Mouse (Mus musculus) right cerebral cortex, adult 18-20 months (tissue): ENCODE results near the gene Hba-a2.
"Not testable (repeated sequence)": the region's sequence is repeated elsewhere in the genome, so short reads cannot be mapped to it uniquely, and the experiment has no call there.

Source experiments
- DNase-seq: peaks from one replicate; pipeline ENCODE4 v3.0.0; 2022; ENCODE audit warnings: mixed read lengths

Hba-a2 gene

GRCm38 (mm10) chr11:32296203-32296602 lies at the start of gene Hba-a2:
TSS of gene Hba-a2 (plus strand) at chr11:32296489.
- not testable (repeated sequence) for DNase-seq

GRCm38 (mm10) chr11:32247068-32247467 lies 49.2 kb upstream of the Hba-a2 start:
- DNase-seq = no peak

- DNase-seq = no peak
These were observed 47.9 kb upstream of the Hba-a2 start for GRCm38 (mm10) chr11:32248350-32248749.

GRCm38 (mm10) chr11:32250880-32251763 lies 45.2 kb upstream of the Hba-a2 start:
- no peak for DNase-seq

- DNase-seq = no peak
These were observed 43.2 kb upstream of the Hba-a2 start for GRCm38 (mm10) chr11:32253121-32253520.

GRCm38 (mm10) chr11:32256146-32256545 lies 40.1 kb upstream of the Hba-a2 start:
- no peak for DNase-seq

GRCm38 (mm10) chr11:32256566-32256965 lies 39.7 kb upstream of the Hba-a2 start:
- DNase-seq = no peak

- no peak for DNase-seq
These were observed 33.4 kb upstream of the Hba-a2 start for GRCm38 (mm10) chr11:32262674-32263415.

- DNase-seq = no peak
These were observed 31.1 kb upstream of the Hba-a2 start for GRCm38 (mm10) chr11:32265117-32265738.

- no peak for DNase-seq
These were observed 30.1 kb upstream of the Hba-a2 start for GRCm38 (mm10) chr11:32266194-32266593.

- no peak for DNase-seq
These were observed 29.5 kb upstream of the Hba-a2 start for GRCm38 (mm10) chr11:32266776-32267175.

- DNase-seq = peak; percentile 96
These were observed 29.0 kb upstream of the Hba-a2 start, which contains the start of gene Nprl3 for GRCm38 (mm10) chr11:32267188-32267884. TSS of gene Nprl3 (minus strand) at chr11:32267707.

- DNase-seq = no peak
These were observed 28.3 kb upstream of the Hba-a2 start for GRCm38 (mm10) chr11:32267964-32268363.

- DNase-seq = no peak
These were observed 27.3 kb upstream of the Hba-a2 start for GRCm38 (mm10) chr11:32268952-32269351.

GRCm38 (mm10) chr11:32271178-32271577 lies 25.1 kb upstream of the Hba-a2 start:
- DNase-seq = no peak

GRCm38 (mm10) chr11:32276347-32276746 lies 19.9 kb upstream of the Hba-a2 start, which contains the start of gene Hba-x:
TSS of gene Hba-x (plus strand) at chr11:32276400.
- no peak for DNase-seq

GRCm38 (mm10) chr11:32277736-32278457 lies 18.4 kb upstream of the Hba-a2 start:
- no peak for DNase-seq

GRCm38 (mm10) chr11:32278458-32278957 lies 17.8 kb upstream of the Hba-a2 start:
- no peak for DNase-seq

- no peak for DNase-seq
These were observed 15.6 kb upstream of the Hba-a2 start for GRCm38 (mm10) chr11:32280646-32281045.

GRCm38 (mm10) chr11:32281416-32282144 lies 14.7 kb upstream of the Hba-a2 start:
- no peak for DNase-seq
